Mouse (Mus musculus) G1E (cell line): Measurements from ENCODE around the gene Dnah11.

Experiments used
- CTCF ChIP-seq: IDR thresholded peaks from 2 replicates; pipeline ENCODE4 v1.5.1; 2012; ENCODE audit warnings: low read depth, low read length, inconsistent platforms, mixed read lengths
- GATA1 ChIP-seq: IDR thresholded peaks from 2 replicates; pipeline ENCODE4 v1.6.1; 2012; ENCODE audit warnings: borderline replicate concordance, low read length, inconsistent platforms, mixed read lengths
- GATA2 ChIP-seq: IDR thresholded peaks from 2 replicates; pipeline ENCODE4 v1.6.1; 2012; ENCODE audit warnings: low read depth, low read length, inconsistent platforms, borderline replicate concordance
- POLR2AphosphoS5 ChIP-seq: IDR thresholded peaks from 2 replicates; pipeline ENCODE4 v1.6.1; 2012; ENCODE audit warnings: low read depth, low read length, inconsistent platforms; ENCODE audit not compliant: insufficient replicate concordance
- TAL1 ChIP-seq: conservative IDR thresholded peaks from 2 replicates; pipeline ENCODE4 v1.6.1; 2012; ENCODE audit warnings: low read depth, low read length, inconsistent platforms, mixed read lengths

- TF ChIP-seq CTCF (no peak), GATA1 (no peak), POLR2AphosphoS5 (no peak), TAL1 (no peak), GATA2 (no peak)
Observed at GRCm38 (mm10) chr12:117929768-117930167, 269.1 kb downstream of the Dnah11 start.
